Mouse (Mus musculus): ENCODE measurements around the gene Idh3a.

- TF ChIP-seq EP300 (IDR thresholded peaks at IDR 0.05; ENCODE audit: insufficient read depth, low read depth, low read length) (no peak), CTCF (IDR thresholded peaks at IDR 0.05; ENCODE audit: low read depth, low read length) (no peak)
Observed at GRCm38 (mm10) chr9:54643179-54643578, 57.0 kb downstream of the Idh3a start.
